6 mouse cellular contexts compared by ENCODE assay signal in the genomic region with DNA sequence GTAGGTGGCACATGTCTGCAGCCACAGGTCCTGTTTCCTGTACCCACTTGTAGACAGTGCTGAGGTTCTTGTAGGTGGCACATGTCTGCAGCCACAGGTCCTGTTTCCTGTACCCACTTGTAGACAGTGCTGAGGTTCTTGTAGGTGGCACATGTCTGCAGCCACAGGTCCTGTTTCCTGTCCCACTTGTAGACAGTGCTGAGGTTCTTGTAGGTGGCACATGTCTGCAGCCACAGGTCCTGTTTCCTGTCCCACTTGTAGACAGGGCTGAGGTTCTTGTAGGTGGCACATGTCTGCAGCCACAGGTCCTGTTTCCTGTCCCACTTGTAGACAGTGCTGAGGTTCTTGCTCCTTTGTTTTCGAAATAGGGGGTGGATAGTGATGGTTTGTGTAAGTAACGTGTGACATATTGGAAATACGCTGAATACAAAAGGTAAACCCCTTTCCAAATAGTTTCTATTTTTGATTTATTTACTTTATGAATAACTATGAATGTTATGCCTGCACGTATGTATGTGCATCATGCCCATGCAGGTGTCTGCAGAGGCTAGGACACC. TPM values are rescaled to one million over a fixed set of nuclear protein-coding genes. Genes with fewer than 3 reads are reported as not detected.
"Had no signal": no experiment of that assay in that cellular context is flagged by ENCODE, and none has a peak within 500 bp of the region (broad histone marks: within the 10 kb centered on the region; RNA-seq: fewer than 3 reads in every experiment).

No protein-coding gene starts in this region.

RNA-seq across cellular contexts. Expression of gene ccdc198, which starts 25.7 kb away (rescaled TPM):
- polyA plus RNA-seq: limb, embryonic 14.5 days; liver, adult 2 months; lung, adult 2 months; midbrain, postnatal 0 days; neural tube, embryonic 13.5 days; urinary bladder, adult 2 months had no signal
